Mouse (Mus musculus) cerebellum, postnatal 4 days (tissue): ENCODE results near the gene Fance.
"Not testable (repeated sequence)": the region's sequence is repeated elsewhere in the genome, so short reads cannot be mapped to it uniquely, and the experiment has no call there.

ENCODE experiments used
- DNase-seq, 2 experiments: peaks; one replicate each; pipeline ENCODE4 v3.0.0; 2022; ENCODE audit warnings: low spot score in 2 of 2, mixed read lengths in 1 of 2

Gene Fance

DNA sequence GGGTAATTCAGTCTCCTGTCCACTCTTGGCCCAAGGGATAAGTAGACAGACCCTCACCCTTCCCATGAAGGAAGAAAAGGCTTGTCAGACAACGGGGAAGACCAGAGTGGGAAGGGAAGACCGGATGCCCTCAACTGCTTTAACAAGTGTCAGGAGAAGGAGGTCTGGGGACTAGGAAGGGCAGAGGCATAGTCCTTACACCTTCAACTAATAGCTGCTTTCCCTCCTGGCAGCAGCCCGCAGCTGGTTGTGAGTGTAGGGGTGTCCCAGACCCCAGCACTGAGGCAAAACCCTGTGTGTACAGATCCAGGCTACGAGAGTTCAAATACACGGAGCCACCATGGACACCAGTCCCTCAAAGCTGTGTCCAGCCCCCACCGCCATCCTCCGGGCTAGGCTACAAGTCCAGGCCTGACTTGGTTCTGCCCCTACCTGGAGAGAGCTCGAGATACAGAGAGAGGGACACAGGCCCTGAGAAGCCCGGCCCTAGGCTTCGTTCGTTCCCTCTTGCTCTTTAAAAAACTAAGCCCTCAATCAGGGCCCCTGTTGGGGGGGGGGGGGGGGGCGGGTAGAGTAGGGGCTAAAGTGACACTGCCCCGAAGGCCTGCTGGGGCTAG, 36.1 kb downstream of the Fance start:
- DNase-seq = no peak

DNA sequence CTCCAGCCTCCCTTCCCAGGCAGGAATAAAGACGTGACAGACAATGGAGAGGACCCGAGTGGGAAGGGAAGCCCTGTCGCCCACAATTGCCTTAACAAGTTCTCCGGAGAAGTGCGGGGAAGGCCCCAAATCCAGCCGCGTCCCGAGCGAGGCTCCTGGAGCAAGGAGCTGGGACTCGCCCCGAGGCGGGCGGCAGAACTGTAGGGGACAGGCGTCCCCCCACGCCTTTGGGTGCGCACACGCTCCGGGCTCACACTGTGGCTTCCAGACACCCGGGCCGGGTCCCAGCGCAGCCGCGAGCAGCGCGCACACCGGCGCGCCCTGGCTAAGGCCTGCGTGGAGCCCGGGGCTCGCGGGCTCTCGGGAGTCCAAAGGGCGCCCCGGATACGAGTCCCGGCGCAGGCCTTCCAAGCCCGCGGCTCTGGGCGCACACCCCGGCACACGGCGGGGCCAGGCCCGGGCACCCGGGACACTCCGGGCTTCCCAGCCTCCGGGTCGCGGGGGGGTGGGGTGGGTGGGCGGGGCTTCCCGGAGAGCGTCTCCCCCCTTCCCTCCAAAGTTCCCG, 36.7 kb downstream of the Fance start:
- DNase-seq = no peak

DNA sequence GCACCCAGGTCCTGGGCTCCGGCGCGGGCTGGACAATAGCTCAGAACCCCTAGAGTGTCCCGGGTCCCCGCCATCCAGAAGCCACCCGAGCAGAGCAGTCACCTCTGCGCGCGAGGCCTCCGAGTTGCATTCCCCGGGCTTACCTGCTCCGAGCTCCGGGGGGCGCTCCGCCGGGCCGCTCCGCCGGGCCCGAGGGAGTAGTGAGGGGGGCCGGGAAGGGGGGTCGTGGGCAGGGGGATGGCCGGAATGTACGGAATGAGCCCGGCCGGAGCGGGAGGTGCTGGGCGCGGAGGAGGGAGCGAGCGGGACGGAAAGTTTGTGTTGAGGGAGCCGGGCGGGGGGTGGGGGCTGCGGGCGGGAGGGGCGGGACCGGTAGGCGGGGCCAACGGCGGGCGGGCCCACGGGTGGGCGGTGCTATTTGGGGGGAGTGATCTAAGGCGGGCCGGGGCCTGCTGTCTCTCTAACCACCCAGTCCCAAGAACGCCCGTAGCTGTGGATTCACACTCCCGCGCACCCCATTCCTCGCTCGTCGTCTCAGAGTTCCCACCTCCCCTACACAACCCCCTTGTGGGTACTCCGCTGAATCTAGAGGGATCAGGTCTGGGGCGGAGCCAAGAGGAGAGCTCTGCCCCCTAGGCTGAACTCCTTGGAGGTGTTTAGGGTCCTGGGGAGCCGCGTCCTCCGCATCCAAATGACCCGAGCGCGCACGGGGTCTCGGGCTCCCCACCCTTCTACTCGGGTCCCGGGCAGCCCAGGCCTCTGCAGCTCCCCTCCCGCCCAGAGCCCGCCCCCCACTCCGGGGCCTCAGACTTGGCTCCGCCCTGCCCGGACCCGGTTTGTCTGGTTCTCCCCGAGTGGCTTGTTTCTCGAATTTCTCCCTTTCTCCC, 37.4 kb downstream of the Fance start, which contains the start of gene Tead3:
Gene Tead3 (minus strand): TSS at position 352 of the 887 bp plus-strand sequence.
- DNase-seq = peak; percentile 50 to 66

DNA sequence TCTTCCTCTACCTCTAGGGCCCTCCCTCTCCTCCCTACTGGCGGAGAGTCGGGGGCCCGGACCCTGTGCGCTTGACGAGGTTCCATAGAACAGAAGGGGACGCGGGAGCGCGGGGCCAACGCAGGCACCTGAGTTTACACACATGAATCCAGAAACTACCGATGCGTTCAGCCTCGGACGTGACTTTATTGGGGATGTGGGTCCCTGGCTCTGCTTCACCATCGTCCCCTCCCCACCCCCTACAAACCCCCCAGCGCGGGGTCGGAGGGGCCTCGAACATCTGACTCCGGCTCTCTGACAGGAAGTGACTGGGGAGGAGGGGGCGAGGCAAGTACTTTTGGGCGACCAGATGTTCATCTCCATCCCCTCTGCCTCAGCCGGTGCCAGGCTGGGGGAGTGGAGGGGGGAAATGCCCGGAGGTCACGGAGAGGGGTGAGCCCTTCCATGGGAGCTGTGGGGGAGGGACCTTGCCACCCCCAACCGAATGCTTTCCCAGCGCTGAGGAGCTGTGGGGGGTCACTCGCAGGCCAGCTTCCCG, 38.1 kb downstream of the Fance start:
- no peak for DNase-seq

DNA sequence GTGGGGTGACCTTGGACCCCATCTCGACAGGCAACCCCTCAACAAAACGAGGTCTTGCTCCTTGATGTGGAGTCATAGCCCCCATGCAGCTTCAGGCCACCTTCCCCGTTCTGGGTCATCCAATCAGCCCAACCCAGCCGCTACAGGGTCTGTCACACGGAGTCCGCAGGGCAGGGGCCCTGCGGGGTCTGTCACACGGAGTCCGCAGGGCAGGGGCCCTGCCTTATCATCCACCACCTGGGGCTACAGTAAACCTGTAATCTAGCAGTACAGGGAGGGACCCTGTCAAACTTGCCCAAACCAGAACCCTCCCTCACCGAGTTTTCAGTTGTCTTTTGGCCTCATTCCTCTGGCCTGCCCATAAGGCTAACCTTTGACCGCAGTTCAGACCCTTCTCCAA, 38.7 kb downstream of the Fance start:
- DNase-seq = no peak

DNA sequence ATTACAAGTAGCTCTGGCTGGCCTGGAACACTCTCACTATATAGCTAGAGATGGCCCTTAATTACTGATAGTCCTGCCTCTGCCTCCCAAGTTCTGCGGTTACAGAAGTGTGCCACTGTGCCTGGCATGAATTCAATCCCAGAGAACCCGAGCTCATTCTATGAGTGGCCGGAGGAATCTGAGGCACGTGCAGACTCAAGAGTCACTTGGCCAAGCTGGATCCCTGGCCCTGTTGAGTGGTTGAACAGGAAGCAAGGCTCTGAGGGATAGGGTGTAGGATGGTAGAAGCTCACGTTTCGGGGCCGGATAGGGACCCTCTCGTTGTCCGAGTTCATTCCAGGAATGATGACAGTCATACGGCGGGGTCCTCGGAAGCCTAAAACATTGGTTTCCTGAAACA, 42.6 kb downstream of the Fance start:
- no peak for DNase-seq

DNA sequence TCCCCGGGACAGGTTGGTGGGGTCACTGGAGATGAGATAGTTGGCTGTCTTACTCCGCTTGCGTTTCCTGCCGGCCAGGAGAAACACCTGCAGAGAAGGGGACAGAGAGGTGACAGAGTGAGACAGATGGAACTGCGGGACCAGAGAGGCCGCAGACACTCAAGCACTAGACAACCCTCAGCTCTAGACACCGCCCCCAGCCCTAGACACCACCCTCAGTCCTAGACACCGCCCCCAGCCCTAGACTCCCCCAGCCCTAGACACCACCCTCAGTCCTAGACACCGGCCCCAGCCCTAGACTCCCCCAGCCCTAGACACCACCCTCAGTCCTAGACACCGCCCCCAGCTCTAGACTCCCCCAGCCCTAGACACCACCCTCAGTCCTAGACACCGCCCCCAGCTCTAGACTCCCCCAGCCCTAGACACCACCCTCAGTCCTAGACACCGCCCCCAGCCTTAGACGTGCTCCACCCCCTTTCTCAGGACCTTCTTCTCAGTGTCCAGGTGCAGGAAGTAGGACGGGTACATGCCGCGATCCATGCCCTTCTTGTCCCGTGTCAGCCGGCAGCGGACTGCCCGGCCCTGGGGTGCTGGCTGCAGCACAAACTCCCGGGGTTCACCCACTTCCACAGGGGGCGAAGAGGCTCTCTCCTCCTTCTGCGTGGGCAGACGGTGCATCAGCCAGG, 45.4 kb downstream of the Fance start:
- not testable (repeated sequence) for DNase-seq

DNA sequence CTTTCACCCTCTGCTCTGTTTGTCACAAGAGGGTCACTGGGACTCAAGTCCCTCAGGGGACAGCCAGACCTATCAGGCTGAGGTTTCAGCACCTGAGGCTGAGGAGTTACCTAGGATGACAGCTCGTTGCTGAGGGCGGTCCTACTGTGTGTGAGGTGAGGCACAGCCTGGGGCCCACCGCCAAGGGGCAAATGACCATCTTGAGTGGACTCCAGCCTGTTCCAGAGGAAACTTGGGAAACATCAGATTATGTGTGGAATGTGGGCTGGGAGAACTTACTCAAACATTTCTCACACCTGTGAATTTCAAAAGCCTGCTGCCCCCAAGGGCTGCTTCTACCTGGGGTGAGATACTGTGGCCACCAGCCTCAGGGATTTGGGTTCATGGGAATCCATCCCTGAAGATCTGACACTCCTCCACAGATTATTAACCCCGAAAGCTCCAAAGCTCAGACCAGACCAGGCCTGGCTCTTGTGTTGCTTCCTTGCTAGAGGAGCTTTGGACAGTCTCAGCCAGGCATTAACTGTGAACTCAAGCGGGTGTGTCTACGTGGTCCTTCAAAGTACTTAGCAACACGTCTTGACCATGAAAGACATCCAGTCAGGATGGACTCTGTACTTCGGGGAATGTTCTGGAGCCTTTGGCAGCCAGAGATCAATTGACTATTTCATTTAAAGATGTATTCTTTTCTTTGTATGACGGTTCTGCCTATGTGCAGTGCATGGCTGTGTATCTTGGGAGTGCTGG, 47.4 kb downstream of the Fance start:
- DNase-seq = no peak

DNA sequence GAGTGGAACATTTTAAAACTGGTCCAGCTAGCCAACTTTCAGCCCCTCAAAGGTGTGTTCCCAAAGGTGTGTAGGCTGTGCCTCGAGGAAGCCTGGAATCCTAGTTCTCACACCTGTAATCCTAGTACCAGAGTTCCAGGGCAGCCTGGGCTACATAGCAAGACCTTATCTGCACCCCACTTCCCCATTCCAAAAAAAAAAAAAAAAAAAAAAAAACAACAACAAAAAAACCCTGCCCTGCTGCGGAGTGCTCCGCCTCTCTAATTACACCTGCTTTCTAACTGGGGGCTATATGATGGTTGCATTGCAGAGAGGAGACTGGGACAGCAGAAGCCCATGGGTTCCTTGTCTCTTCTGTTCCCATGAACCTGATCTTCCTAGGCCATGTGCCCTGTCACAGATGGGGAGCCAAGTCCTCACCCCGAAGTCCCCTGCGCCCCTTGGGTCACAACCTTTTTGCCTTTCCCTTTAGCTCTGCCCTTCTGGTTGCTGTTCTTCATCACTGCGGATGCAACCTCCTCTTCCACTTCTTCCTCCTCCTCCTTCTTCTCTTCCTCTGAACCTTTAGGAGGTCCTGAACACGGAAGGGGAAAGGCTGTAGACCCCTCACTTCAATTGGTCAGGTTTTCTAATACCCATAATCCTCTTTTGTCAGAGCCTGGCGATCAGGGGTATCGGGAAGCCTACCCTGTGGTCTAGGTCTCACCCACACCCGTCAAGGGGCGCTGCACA, 48.8 kb downstream of the Fance start:
- no peak for DNase-seq

DNA sequence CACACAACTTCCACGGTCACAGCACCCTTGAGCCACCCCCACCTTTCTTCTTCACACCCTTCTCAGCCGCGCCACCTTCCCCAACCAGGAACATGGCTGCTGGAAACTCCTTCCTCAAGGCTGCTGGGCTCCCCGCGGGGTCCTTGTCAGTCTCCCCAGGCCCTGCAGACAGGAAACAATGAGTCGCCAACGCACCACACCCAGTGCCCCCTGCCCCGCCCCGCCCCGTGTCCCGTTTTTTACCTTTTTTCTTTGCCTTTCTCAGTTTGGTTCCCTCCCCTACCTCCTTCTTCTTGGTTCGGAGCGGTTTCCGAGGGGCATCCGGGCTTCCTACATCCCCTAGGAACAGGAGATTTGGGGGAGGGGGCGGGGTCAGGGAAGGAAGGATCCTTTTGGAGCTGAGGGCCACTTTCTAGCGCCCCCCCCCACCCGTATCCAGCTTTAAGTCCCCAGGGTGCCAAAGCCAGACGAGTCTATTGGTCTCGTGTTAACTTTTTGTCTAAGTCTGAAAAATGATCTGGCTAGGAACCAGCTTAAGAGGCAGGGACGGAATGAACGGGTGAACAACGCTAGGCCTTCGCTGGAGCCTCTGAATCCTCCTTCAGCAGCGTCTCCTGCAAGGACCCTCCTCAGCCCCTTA, 49.5 kb downstream of the Fance start:
- no peak for DNase-seq

DNA sequence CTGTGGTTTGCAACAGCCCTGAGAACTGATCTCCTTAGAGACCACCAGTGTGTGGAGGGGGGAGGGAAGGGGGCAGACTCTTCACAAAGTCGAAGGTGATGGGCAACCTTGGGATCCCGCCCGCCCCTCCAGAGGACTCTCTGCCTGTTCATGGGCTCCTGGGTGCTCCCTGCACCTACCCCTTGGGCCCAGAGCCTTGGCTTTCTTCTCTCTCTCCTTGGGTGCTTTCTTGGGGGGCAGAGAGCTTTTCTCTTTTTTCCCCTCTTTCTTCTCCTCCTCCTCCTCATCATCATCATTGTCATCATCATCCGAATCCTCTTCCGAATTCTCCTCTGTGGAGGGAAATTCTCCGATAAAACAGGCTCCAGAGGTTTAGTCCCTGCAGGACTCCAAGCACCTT, 50.2 kb downstream of the Fance start:
- DNase-seq = no peak

DNA sequence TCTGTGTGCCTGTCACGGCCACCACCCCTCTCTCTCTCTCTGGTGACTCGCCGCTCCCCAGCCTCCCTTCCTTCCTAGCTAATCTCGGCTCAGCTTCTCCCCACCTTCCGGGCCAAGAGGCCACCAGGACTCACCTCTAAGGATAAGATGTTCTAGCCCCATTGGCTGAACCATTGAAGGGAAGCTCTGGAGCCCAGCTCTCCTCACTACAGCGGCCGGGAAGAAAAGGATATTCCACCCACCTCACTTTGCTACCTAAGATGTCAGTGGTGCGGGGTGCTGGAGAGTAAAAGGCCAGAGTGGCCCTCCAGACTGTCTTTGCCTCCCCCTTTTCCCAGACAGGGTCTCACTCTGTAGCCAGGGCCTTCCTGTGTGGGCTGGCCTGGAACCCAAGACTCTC, 51.8 kb downstream of the Fance start, which contains the start of gene Tulp1:
Gene Tulp1 (minus strand): TSS at position 101 of the 400 bp plus-strand sequence.
- no peak for DNase-seq

DNA sequence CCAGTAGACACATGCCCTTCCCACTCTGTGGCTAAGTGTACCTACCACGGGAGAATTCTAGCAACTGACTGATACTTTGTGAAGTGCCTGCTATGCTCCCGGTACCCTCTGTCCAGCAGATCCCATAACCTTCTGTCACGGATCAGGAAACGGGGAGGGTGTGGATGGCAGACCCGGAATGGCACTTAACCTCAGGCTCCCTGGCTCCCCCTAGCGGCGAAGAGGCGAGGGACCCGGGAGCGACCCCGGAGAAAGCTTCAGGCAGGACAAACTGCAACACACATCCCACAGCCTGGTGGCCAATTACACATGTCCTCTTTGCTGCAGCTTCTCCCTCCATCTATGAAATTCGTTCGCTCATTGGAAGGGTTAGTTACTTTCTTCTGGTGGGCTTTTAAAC, 55.1 kb downstream of the Fance start:
- peak in 1 of 2 experiments; percentile 77 for DNase-seq

DNA sequence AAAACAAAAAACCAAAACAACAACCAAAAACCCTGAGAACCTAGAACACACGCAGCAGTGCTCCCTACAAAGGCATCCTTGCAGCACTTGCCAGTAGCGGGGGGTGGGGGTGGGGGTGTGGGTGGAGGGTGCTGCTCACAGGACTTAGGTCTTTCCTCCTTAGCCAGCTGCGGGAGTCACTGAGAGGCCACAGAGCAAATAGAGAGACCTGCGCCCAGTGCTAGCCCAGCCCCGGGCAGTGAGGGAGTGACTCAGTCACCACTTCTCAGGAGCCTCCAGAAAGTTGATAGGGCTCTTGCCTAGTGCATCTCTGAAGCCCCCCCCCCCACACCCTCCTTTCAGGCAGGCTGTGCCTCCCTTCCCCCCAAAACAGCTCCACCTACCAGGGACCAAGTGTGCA, 55.7 kb downstream of the Fance start:
- no peak for DNase-seq

DNA sequence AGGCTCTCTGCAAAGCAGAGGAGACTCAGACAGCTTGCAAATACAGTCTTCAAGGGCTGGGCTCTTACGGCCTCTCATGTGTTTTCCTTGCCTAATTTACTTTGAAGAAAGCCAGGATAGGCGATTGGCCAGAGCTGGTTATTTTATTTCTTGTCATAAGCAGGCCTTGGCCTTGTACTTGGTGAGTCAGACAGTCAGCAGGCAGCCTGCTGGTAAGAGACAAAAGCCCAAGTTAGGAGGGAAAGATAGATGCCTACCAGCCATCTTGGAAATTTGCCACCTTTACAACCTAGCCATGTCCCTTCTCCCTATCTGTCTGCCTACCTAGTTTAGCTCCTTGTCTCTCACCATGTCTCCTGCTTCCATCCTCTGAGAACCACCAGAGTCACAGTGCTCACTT, 58.0 kb downstream of the Fance start:
- DNase-seq = no peak

DNA sequence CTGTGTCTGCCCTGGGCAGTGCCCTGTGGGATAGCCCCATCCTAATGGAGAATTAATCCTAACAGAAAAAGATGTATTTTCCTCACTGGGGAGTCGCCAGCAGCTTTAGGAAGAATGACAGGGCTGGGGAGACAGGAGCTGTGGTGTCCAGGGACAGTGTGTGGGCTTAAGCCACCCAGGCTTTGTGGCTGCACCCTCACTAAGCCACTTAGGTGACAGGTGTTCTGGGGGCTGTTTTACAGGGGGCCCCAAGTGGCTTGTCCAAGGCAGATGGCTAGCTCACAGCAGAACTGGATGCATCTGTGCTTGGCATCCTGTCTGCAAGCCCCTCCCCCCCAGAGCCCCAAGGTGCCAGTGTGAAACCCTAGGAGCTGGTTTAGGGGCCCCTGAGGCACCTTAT, 58.6 kb downstream of the Fance start:
- DNase-seq = no peak

DNA sequence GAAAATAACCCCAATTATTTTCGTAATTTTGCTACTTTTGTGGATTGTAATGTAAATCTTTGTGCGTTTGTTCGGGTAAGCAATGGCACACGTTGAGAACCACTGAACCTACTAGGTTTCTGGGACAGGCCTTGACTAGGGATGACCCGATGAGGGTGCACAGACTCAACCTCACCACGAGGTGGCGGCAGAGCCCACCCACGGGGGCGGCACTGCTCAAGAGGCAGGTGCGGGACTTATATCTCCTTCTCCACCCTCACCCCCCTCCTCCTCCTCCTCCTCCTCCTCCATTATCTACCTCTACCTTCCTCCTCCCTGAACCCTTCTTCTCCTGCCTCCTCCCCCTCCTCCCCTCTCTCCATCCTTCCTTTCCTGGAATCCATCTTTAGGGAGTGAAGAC, 60.5 kb downstream of the Fance start:
- DNase-seq = peak in 1 of 2 experiments; percentile 47

DNA sequence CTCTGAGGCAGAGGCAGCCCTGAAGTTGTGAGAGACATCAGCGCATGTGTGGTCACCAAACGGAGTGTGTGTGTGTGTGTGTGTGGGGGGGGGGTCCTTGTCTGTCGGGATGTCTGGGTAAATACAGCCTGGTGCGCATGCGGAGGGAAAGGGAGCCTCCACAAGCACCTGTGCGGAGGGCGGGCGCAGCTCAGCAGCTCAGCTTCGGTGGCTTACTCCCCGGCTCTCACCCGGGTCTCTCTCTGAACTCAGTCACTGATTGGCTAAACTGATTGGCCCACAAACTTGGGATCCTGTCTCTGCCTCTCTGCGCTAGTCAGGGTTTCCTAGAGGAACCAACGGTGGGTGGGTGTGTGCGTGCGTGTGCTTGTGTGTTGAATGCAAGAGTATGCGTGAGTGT, 61.2 kb downstream of the Fance start:
- DNase-seq = no peak

DNA sequence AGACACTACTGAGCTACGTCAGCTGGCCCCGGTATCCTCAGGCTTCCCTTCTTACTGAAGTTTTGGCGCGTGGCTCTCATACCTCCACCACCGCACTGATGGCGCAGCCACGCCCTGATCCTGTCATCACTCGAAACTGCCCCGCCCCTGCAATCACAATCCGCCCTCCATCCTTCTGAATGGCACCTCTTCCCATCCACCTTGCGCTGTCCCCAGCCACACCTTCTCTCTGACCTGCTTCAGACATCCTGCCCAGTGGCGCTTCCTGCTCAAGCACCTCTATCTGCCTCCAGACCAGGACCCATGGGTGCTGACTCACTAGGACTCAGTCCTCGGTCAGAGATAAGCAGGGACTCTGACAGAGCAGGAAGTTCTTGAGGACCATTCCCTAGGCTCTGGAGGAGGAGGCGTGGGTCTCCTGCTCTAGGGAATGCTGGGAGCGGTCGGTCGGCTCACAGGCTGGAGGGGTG, 62.3 kb downstream of the Fance start:
- DNase-seq = no peak
